Mouse (Mus musculus): Measurements from ENCODE around the gene Fezf1. TPM values are rescaled to one million over a fixed set of nuclear protein-coding genes. Genes with fewer than 3 reads are reported as not detected.
A peak's percentile ranks its signal among the peaks of the same experiment; 100 is the strongest.

The Fezf1 gene
- polyA plus RNA-seq, 1 experiment from 2014 or later = 1.9 TPM

GRCm38 (mm10) chr6:23260016-23260737 lies 12.0 kb upstream of the Fezf1 start:
- WGBS = 2% methylated on average over 36 of the region's 36 CpGs
- ATAC-seq (ENCODE audit: low FRiP score) (no peak), DNase-seq (ENCODE audit: low spot score, missing footprints) (peak; percentile 94)
- no peak overlapping the region for H3K4me3 ChIP-seq (ENCODE audit: low read depth, low read length)
- H3K9ac ChIP-seq (ENCODE audit: low read length) = 0 out of 2 replicates have a peak overlapping the region, but pooled peaks have one; percentile 9
- H3K27me3 ChIP-seq (ENCODE audit: control insufficient read depth, insufficient read depth, low read length) = peaks cover 88% of the 10 kb centered on the region
- no peak overlapping the region for H3K27ac ChIP-seq (ENCODE audit: low read depth, low read length)
- H3K4me1 ChIP-seq (ENCODE audit: control insufficient read depth, insufficient read depth, low read length) = no peaks in the 10 kb centered on the region
- no peaks in the 10 kb centered on the region for H3K9me3 ChIP-seq (ENCODE audit: control insufficient read depth, low read length)
- H3K36me3 ChIP-seq (ENCODE audit: control insufficient read depth, insufficient read depth, low read length) = no peaks in the 10 kb centered on the region
- H3K4me2 ChIP-seq = peak overlapping the region; percentile 13

- Histone ChIP-seq H3K27ac (ENCODE audit: low read depth, low read length) (no peak overlapping the region), H3K4me2 (no peak overlapping the region), H3K9me3 (ENCODE audit: control insufficient read depth, low read length) (no peaks in the 10 kb centered on the region), H3K36me3 (ENCODE audit: control insufficient read depth, insufficient read depth, low read length) (no peaks in the 10 kb centered on the region), H3K4me3 (ENCODE audit: low read depth, low read length) (no peak overlapping the region), H3K4me1 (ENCODE audit: control insufficient read depth, insufficient read depth, low read length) (peaks cover 4% of the 10 kb centered on the region; the same call in 1 of the 2 replicates), H3K9ac (ENCODE audit: low read length) (no peak overlapping the region), H3K27me3 (ENCODE audit: control insufficient read depth, insufficient read depth, low read length) (peaks cover 95% of the 10 kb centered on the region)
- 26% methylated on average over 3 of the region's 3 CpGs for WGBS
- DNase-seq (ENCODE audit: low spot score, missing footprints) = peak; percentile 91
- no peak for ATAC-seq (ENCODE audit: low FRiP score)
These were observed 9.8 kb upstream of the Fezf1 start for GRCm38 (mm10) chr6:23257981-23258380.

- no peaks in the 10 kb centered on the region for H3K36me3 ChIP-seq (ENCODE audit: control insufficient read depth, insufficient read depth, low read length)
- H3K4me1 ChIP-seq (ENCODE audit: control insufficient read depth, insufficient read depth, low read length) = peaks cover 4% of the 10 kb centered on the region; the same call in 1 of the 2 replicates
- no peak for ATAC-seq (ENCODE audit: low FRiP score)
- no peak overlapping the region for H3K27ac ChIP-seq (ENCODE audit: low read depth, low read length)
- WGBS = 6% methylated on average over 8 of the region's 8 CpGs
- H3K9ac ChIP-seq (ENCODE audit: low read length) = no peak overlapping the region
- no peak overlapping the region for H3K4me2 ChIP-seq
- H3K27me3 ChIP-seq (ENCODE audit: control insufficient read depth, insufficient read depth, low read length) = peaks cover 90% of the 10 kb centered on the region
- DNase-seq (ENCODE audit: low spot score, missing footprints) = peak; percentile 91
- no peaks in the 10 kb centered on the region for H3K9me3 ChIP-seq (ENCODE audit: control insufficient read depth, low read length)
- no peak overlapping the region for H3K4me3 ChIP-seq (ENCODE audit: low read depth, low read length)
These were observed 7.0 kb upstream of the Fezf1 start for GRCm38 (mm10) chr6:23255161-23255560.

- ATAC-seq (ENCODE audit: low FRiP score) (no peak), DNase-seq (ENCODE audit: low spot score, missing footprints) (peak; percentile 93)
- H3K27ac ChIP-seq (ENCODE audit: low read depth, low read length) = no peak overlapping the region
- WGBS = 6% methylated on average over 11 of the region's 11 CpGs
- H3K9me3 ChIP-seq (ENCODE audit: control insufficient read depth, low read length) = no peaks in the 10 kb centered on the region
- peaks cover 4% of the 10 kb centered on the region; the same call in 1 of the 2 replicates for H3K4me1 ChIP-seq (ENCODE audit: control insufficient read depth, insufficient read depth, low read length)
- no peak overlapping the region for H3K4me3 ChIP-seq (ENCODE audit: low read depth, low read length)
- H3K9ac ChIP-seq (ENCODE audit: low read length) = no peak overlapping the region
- no peaks in the 10 kb centered on the region for H3K36me3 ChIP-seq (ENCODE audit: control insufficient read depth, insufficient read depth, low read length)
- peaks cover 90% of the 10 kb centered on the region for H3K27me3 ChIP-seq (ENCODE audit: control insufficient read depth, insufficient read depth, low read length)
- H3K4me2 ChIP-seq = no peak overlapping the region
These were observed 6.5 kb upstream of the Fezf1 start for GRCm38 (mm10) chr6:23254644-23255043.

- Histone ChIP-seq H3K4me3 (ENCODE audit: low read depth, low read length) (0 out of 2 replicates have a peak overlapping the region, but pooled peaks have one; percentile 4), H3K9me3 (ENCODE audit: control insufficient read depth, low read length) (no peaks in the 10 kb centered on the region), H3K27ac (ENCODE audit: low read depth, low read length) (no peak overlapping the region), H3K4me2 (peak overlapping the region; percentile 28), H3K9ac (ENCODE audit: low read length) (0 out of 2 replicates have a peak overlapping the region, but pooled peaks have one; percentile 20), H3K27me3 (ENCODE audit: control insufficient read depth, insufficient read depth, low read length) (peaks cover 90% of the 10 kb centered on the region), H3K36me3 (ENCODE audit: control insufficient read depth, insufficient read depth, low read length) (no peaks in the 10 kb centered on the region), H3K4me1 (ENCODE audit: control insufficient read depth, insufficient read depth, low read length) (peaks cover 9% of the 10 kb centered on the region)
- DNase-seq (ENCODE audit: low spot score, missing footprints) = peak; percentile 97
- WGBS = under 1% methylated on average over 43 of the region's 43 CpGs
- ATAC-seq (ENCODE audit: low FRiP score) = peak; percentile 57
These were observed 5.5 kb upstream of the Fezf1 start for GRCm38 (mm10) chr6:23253353-23254311.

GRCm38 (mm10) chr6:23252196-23253135 lies 4.3 kb upstream of the Fezf1 start:
- no peak overlapping the region for H3K27ac ChIP-seq (ENCODE audit: low read depth, low read length)
- WGBS = 2% methylated on average over 20 of the region's 20 CpGs
- peaks cover 13% of the 10 kb centered on the region for H3K4me1 ChIP-seq (ENCODE audit: control insufficient read depth, insufficient read depth, low read length)
- no peaks in the 10 kb centered on the region for H3K36me3 ChIP-seq (ENCODE audit: control insufficient read depth, insufficient read depth, low read length)
- ATAC-seq (ENCODE audit: low FRiP score) = no peak
- DNase-seq (ENCODE audit: low spot score, missing footprints) = peak; percentile 94
- H3K4me3 ChIP-seq (ENCODE audit: low read depth, low read length) = no peak overlapping the region
- peaks cover 90% of the 10 kb centered on the region for H3K27me3 ChIP-seq (ENCODE audit: control insufficient read depth, insufficient read depth, low read length)
- H3K9me3 ChIP-seq (ENCODE audit: control insufficient read depth, low read length) = no peaks in the 10 kb centered on the region
- no peak overlapping the region for H3K9ac ChIP-seq (ENCODE audit: low read length)
- 0 out of 2 replicates have a peak overlapping the region, but pooled peaks have one; percentile 4 for H3K4me2 ChIP-seq

GRCm38 (mm10) chr6:23251431-23251830 lies 3.3 kb upstream of the Fezf1 start:
- H3K27me3 ChIP-seq (ENCODE audit: control insufficient read depth, insufficient read depth, low read length) = peaks cover 91% of the 10 kb centered on the region
- peaks cover 15% of the 10 kb centered on the region for H3K4me1 ChIP-seq (ENCODE audit: control insufficient read depth, insufficient read depth, low read length)
- H3K4me2 ChIP-seq = no peak overlapping the region
- DNase-seq (ENCODE audit: low spot score, missing footprints) = peak; percentile 89
- H3K9me3 ChIP-seq (ENCODE audit: control insufficient read depth, low read length) = no peaks in the 10 kb centered on the region
- no peak for ATAC-seq (ENCODE audit: low FRiP score)
- H3K4me3 ChIP-seq (ENCODE audit: low read depth, low read length) = no peak overlapping the region
- H3K27ac ChIP-seq (ENCODE audit: low read depth, low read length) = no peak overlapping the region
- 3% methylated on average over 3 of the region's 3 CpGs for WGBS
- no peaks in the 10 kb centered on the region for H3K36me3 ChIP-seq (ENCODE audit: control insufficient read depth, insufficient read depth, low read length)
- no peak overlapping the region for H3K9ac ChIP-seq (ENCODE audit: low read length)

GRCm38 (mm10) chr6:23250288-23250955 lies 2.3 kb upstream of the Fezf1 start:
- no peak overlapping the region for H3K4me3 ChIP-seq (ENCODE audit: low read depth, low read length)
- no peak overlapping the region for H3K27ac ChIP-seq (ENCODE audit: low read depth, low read length)
- peak; percentile 94 for DNase-seq (ENCODE audit: low spot score, missing footprints)
- under 1% methylated on average over 22 of the region's 22 CpGs for WGBS
- H3K9ac ChIP-seq (ENCODE audit: low read length) = no peak overlapping the region
- peaks cover 91% of the 10 kb centered on the region for H3K27me3 ChIP-seq (ENCODE audit: control insufficient read depth, insufficient read depth, low read length)
- ATAC-seq (ENCODE audit: low FRiP score) = no peak
- peak overlapping the region; percentile 9; the same call in 1 of the 2 replicates for H3K4me2 ChIP-seq
- peaks cover 15% of the 10 kb centered on the region for H3K4me1 ChIP-seq (ENCODE audit: control insufficient read depth, insufficient read depth, low read length)
- no peaks in the 10 kb centered on the region for H3K36me3 ChIP-seq (ENCODE audit: control insufficient read depth, insufficient read depth, low read length)
- no peaks in the 10 kb centered on the region for H3K9me3 ChIP-seq (ENCODE audit: control insufficient read depth, low read length)

Data from midbrain, embryonic 11.5 days (tissue).